Mouse (Mus musculus): ENCODE measurements around the gene Kcnq2. TPM values are rescaled to one million over a fixed set of nuclear protein-coding genes. Genes with fewer than 3 reads are reported as not detected.

Kcnq2 gene
- polyA plus RNA-seq (2011; ENCODE audit: insufficient read depth, insufficient read length, low replicate concordance, missing spikeins), result not detected in 2 replicates

DNA sequence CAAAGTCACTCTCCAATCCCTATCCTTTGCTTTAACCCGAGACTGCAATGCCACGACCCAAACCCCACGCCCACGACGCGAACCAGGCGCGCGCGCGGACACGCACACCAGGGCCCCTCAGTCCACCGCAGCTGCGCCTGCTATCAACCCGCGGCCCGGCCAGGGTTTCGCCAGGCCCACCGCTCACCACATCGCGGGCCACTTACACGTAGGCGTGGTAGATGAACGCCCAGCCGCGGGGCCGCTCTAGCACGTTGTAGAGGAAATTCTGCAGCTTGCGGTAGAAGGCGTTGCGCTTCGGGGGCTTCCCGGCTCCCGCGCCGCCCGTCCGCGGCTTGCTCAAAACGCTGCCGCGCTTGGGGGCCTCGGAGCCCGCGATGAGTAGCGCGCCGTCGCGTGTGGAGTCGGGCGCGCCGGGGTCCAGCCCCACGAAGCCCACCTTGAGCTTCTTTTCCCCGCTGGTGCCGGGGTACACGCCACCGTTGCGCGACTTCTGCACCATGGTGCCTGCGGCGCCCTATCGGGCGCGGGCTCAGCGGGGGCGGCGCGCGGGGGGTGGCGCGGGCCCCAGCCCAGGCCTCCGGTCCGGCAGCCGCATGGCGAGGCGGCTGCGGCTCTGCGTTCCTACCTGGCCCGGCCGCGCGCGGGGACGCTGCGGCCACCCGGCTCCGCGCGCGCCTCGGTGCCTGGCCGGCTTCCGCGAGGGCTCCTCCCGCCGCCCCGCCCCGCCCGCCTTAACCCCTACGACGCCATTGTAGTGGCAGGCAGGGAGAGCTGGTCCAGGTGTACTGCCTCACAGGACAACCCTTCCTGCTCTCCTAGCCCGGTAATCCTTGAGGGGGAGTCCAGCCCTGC, at the start of gene Kcnq2:
TSS of gene Kcnq2 (minus strand) at position 710 of the 855 bp plus-strand sequence.
- H3K4me3 ChIP-seq (replicated peaks; ENCODE audit: control insufficient read depth, low read depth, low read length), result no peak within 1 kb of the TSS
- H3K4me1 ChIP-seq (ENCODE audit: control insufficient read depth, insufficient read depth, low read length), result no peaks in the 10 kb centered on the region
- WGBS, result 2% methylated on average over 104 of the region's 104 CpGs
- no peak within 1 kb of the TSS for H3K27ac ChIP-seq (ENCODE audit: control insufficient read depth, insufficient read depth, low read depth, low read length, poor library complexity)
- no peak for TF ChIP-seq CTCF (IDR thresholded peaks at IDR 0.05; ENCODE audit: control insufficient read depth, insufficient read depth, low read length)
- TF ChIP-seq POLR2A (IDR thresholded peaks at IDR 0.05; ENCODE audit: borderline replicate concordance, control insufficient read depth, low read depth, low read length), result no peak

DNA sequence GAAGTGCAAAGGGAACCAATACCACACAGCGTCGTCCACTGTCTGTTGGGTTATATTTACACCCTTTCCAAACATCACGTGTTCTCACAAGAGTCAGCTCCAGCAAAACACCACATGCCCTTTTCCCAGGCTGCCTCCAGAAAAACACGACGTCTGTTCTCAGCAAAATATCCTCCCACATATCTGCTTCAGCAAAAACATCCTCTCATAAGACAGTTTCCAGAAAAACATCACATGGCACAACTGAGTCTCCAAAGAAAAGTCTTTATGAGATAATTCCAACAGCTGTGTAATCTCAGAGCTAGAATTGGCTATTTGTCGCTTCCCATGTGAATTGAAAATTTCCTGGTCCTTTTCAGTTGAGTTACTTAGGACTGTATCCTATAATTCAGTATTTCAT, 45.8 kb upstream of the Kcnq2 start:
- Histone ChIP-seq H3K4me1 (ENCODE audit: control insufficient read depth, insufficient read depth, low read length) (no peaks in the 10 kb centered on the region), H3K27ac (ENCODE audit: control insufficient read depth, insufficient read depth, low read depth, low read length, poor library complexity) (no peak overlapping the region), H3K4me3 (replicated peaks; ENCODE audit: control insufficient read depth, low read depth, low read length) (no peak overlapping the region)
- TF ChIP-seq POLR2A (IDR thresholded peaks at IDR 0.05; ENCODE audit: borderline replicate concordance, control insufficient read depth, low read depth, low read length), result no peak
- TF ChIP-seq CTCF (IDR thresholded peaks at IDR 0.05; ENCODE audit: control insufficient read depth, insufficient read depth, low read length), result no peak
- 67% methylated on average over 6 of the region's 6 CpGs for WGBS

DNA sequence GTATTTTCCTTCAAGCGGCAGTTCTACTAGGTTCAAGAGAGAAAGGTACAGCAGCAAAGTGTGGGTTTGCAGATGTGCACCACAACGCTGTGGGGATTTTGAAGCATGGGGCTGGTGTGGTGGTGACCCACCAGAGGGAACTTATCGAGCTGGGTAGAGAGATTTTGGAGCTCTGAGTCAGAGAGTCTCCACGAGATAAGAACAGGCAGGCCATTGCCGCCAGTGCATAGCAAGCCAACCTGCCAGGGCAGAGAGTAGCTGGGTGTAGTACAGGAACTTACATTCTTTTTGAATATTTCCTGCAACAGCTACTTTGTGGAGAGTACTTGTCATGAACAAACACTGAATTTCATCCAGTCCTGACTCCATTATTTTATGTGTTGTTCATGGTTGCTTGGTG, 43.4 kb upstream of the Kcnq2 start:
- 61% methylated on average over 5 of the region's 5 CpGs for WGBS
- no peak overlapping the region for H3K27ac ChIP-seq (ENCODE audit: control insufficient read depth, insufficient read depth, low read depth, low read length, poor library complexity)
- TF ChIP-seq CTCF (IDR thresholded peaks at IDR 0.05; ENCODE audit: control insufficient read depth, insufficient read depth, low read length) (no peak), POLR2A (IDR thresholded peaks at IDR 0.05; ENCODE audit: borderline replicate concordance, control insufficient read depth, low read depth, low read length) (no peak)
- H3K4me3 ChIP-seq (replicated peaks; ENCODE audit: control insufficient read depth, low read depth, low read length), result no peak overlapping the region
- no peaks in the 10 kb centered on the region for H3K4me1 ChIP-seq (ENCODE audit: control insufficient read depth, insufficient read depth, low read length)

- TF ChIP-seq CTCF (IDR thresholded peaks at IDR 0.05; ENCODE audit: control insufficient read depth, insufficient read depth, low read length), result no peak
- no peak for TF ChIP-seq POLR2A (IDR thresholded peaks at IDR 0.05; ENCODE audit: borderline replicate concordance, control insufficient read depth, low read depth, low read length)
- Histone ChIP-seq H3K27ac (ENCODE audit: control insufficient read depth, insufficient read depth, low read depth, low read length, poor library complexity) (no peak overlapping the region), H3K4me3 (replicated peaks; ENCODE audit: control insufficient read depth, low read depth, low read length) (no peak overlapping the region), H3K4me1 (ENCODE audit: control insufficient read depth, insufficient read depth, low read length) (no peaks in the 10 kb centered on the region)
- whole genome bisulfite sequencing, result 66% methylated on average over 3 of the region's 3 CpGs
Measured at GRCm38 (mm10) chr2:181178015-181178414, 42.9 kb upstream of the Kcnq2 start.

GRCm38 (mm10) chr2:181174646-181175045, 39.5 kb upstream of the Kcnq2 start:
- Histone ChIP-seq H3K4me1 (ENCODE audit: control insufficient read depth, insufficient read depth, low read length) (no peaks in the 10 kb centered on the region), H3K4me3 (replicated peaks; ENCODE audit: control insufficient read depth, low read depth, low read length) (no peak overlapping the region), H3K27ac (ENCODE audit: control insufficient read depth, insufficient read depth, low read depth, low read length, poor library complexity) (no peak overlapping the region)
- TF ChIP-seq POLR2A (IDR thresholded peaks at IDR 0.05; ENCODE audit: borderline replicate concordance, control insufficient read depth, low read depth, low read length) (no peak), CTCF (IDR thresholded peaks at IDR 0.05; ENCODE audit: control insufficient read depth, insufficient read depth, low read length) (no peak)
- 79% methylated on average over 3 of the region's 3 CpGs for WGBS

GRCm38 (mm10) chr2:181166469-181166868, 31.4 kb upstream of the Kcnq2 start:
- no peak for TF ChIP-seq POLR2A (IDR thresholded peaks at IDR 0.05; ENCODE audit: borderline replicate concordance, control insufficient read depth, low read depth, low read length)
- no peak for TF ChIP-seq CTCF (IDR thresholded peaks at IDR 0.05; ENCODE audit: control insufficient read depth, insufficient read depth, low read length)
- WGBS, result 56% methylated on average over 5 of the region's 5 CpGs

DNA sequence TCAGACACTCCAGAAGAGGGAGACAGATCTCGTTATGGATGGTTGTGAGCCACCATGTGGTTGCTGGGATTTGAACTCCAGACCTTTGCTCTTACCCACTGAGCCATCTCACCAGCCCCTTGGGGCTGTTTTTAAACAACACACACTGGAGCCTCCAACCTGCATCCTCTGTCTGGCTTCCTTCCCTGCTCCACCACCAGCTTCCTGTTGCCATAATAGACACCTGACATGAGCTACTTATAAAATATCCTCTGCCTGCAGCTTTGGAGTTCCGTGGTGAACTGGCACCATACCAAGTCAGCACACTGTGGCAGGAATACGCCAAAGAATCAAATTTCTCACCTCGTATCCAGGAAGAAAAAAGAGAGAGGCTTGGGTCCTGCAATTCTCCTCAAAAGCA, 25.7 kb upstream of the Kcnq2 start:
- TF ChIP-seq CTCF (IDR thresholded peaks at IDR 0.05; ENCODE audit: control insufficient read depth, insufficient read depth, low read length) (no peak), POLR2A (IDR thresholded peaks at IDR 0.05; ENCODE audit: borderline replicate concordance, control insufficient read depth, low read depth, low read length) (no peak)
- no peaks in the 10 kb centered on the region for H3K4me1 ChIP-seq (ENCODE audit: control insufficient read depth, insufficient read depth, low read length)
- no peak overlapping the region for H3K27ac ChIP-seq (ENCODE audit: control insufficient read depth, insufficient read depth, low read depth, low read length, poor library complexity)
- WGBS, result 22% methylated on average over 4 of the region's 4 CpGs
- no peak overlapping the region for H3K4me3 ChIP-seq (replicated peaks; ENCODE audit: control insufficient read depth, low read depth, low read length)

More at GRCm38 (mm10) chr2:181166469-181166868, 31.4 kb upstream of the Kcnq2 start:
- Histone ChIP-seq H3K4me1 (ENCODE audit: control insufficient read depth, insufficient read depth, low read length) (no peaks in the 10 kb centered on the region), H3K4me3 (replicated peaks; ENCODE audit: control insufficient read depth, low read depth, low read length) (no peak overlapping the region), H3K27ac (ENCODE audit: control insufficient read depth, insufficient read depth, low read depth, low read length, poor library complexity) (no peak overlapping the region)

GRCm38 (mm10) chr2:181159771-181160170, 24.7 kb upstream of the Kcnq2 start:
- no peak for TF ChIP-seq CTCF (IDR thresholded peaks at IDR 0.05; ENCODE audit: control insufficient read depth, insufficient read depth, low read length)
- TF ChIP-seq POLR2A (IDR thresholded peaks at IDR 0.05; ENCODE audit: borderline replicate concordance, control insufficient read depth, low read depth, low read length), result no peak
- Histone ChIP-seq H3K4me1 (ENCODE audit: control insufficient read depth, insufficient read depth, low read length) (no peaks in the 10 kb centered on the region), H3K4me3 (replicated peaks; ENCODE audit: control insufficient read depth, low read depth, low read length) (no peak overlapping the region), H3K27ac (ENCODE audit: control insufficient read depth, insufficient read depth, low read depth, low read length, poor library complexity) (no peak overlapping the region)
- 43% methylated on average over 2 of the region's 2 CpGs for WGBS

All from bone marrow, adult 2 months (tissue).